Mouse (Mus musculus): ENCODE measurements around the gene Cnot8.

DNA sequence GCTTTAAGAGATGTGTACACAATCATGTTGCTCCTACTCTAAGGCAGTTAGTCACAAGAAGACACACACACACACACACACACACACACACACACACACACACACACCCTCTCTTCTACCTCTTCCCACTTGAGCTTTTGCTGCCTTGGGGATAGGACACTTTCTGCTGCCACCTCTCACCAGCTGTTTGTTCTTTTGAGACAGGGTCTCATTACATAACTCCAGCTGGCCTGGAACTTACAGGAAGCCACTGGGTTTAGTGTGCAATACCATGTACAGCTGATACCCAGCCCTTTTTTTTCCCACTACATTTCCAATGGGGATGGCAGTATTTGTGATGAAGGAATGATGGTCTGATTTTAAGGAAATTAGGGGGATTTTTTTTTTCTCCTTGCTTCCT, 31.3 kb downstream of the Cnot8 start:
- no peak for TF ChIP-seq GATA1 (IDR thresholded peaks at IDR 0.05; ENCODE audit: low read length)
- TF ChIP-seq TAL1 (IDR thresholded peaks at IDR 0.05; ENCODE audit: low read length), result no peak

Data from erythroblast, embryonic 14.5 days (primary cell).